ENCODE assay signal across 8 mouse cellular contexts in genomic region chr7:143437894-143438581, GRCm38 (mm10). TPM values are rescaled to one million over a fixed set of nuclear protein-coding genes. Genes with fewer than 3 reads are reported as not detected.
DNase-seq lines count a peak whose midpoint lies in the region; ATAC-seq lines count a peak whose summit lies in the region.

No protein-coding gene starts in this region.

- H3K4me3 ChIP-seq in forebrain, embryonic 14.5 days (ENCODE audit: low read depth, low read length): peak overlapping the region; percentile 38
- peak overlapping the region; percentile 43 for H3K4me3 ChIP-seq in neural tube, embryonic 13.5 days

- peak; percentile 15 for DNase-seq in ovary, postnatal 36 days (ENCODE audit: low spot score)
- no peak for DNase-seq in ovary, adult 18-20 months (ENCODE audit: low spot score)
- peak; percentile 71 for DNase-seq in forebrain, embryonic 14.5 days (ENCODE audit: low spot score)
- peak; percentile 65 to 76 for DNase-seq in kidney, postnatal 4 days
- no peak for DNase-seq in frontal cortex, postnatal 25 days (ENCODE audit: low spot score in 2 of 2)
- DNase-seq in thymus, postnatal 14 days: no peak
- no peak for DNase-seq in layer of hippocampus, adult 9-11 months

- H3K9ac ChIP-seq in forebrain, embryonic 14.5 days (ENCODE audit: low read length): peak overlapping the region; percentile 69
- peak overlapping the region; percentile 82 for H3K9ac ChIP-seq in neural tube, embryonic 13.5 days

- H3K27ac ChIP-seq in forebrain, embryonic 14.5 days (ENCODE audit: low read depth, low read length): peak overlapping the region; percentile 48; the same call in 1 of the 2 replicates
- peak overlapping the region; percentile 67 for H3K27ac ChIP-seq in neural tube, embryonic 13.5 days (replicated peaks)

- peak; percentile 66 for ATAC-seq in forebrain, embryonic 14.5 days
- ATAC-seq in neural tube, embryonic 13.5 days (ENCODE audit: low read depth): peak; percentile 73

- peaks cover 9% of the 10 kb centered on the region for H3K4me1 ChIP-seq in forebrain, embryonic 14.5 days (ENCODE audit: control insufficient read depth, insufficient read depth, low read length)
- peaks cover 34% of the 10 kb centered on the region for H3K4me1 ChIP-seq in neural tube, embryonic 13.5 days (replicated peaks)

- no peaks in the 10 kb centered on the region for H3K36me3 ChIP-seq in forebrain, embryonic 14.5 days (ENCODE audit: control insufficient read depth, insufficient read depth, low read length)
- H3K36me3 ChIP-seq in neural tube, embryonic 13.5 days: no peaks in the 10 kb centered on the region

- WGBS in forebrain, embryonic 14.5 days: under 1% methylated on average over 57 of the region's 63 CpGs
- 1% methylated on average over 61 of the region's 63 CpGs for WGBS in neural tube, embryonic 13.5 days

- peaks cover 29% of the 10 kb centered on the region for H3K27me3 ChIP-seq in forebrain, embryonic 14.5 days (replicated peaks; ENCODE audit: control insufficient read depth, insufficient read depth, low read length)
- 0 out of 2 replicates have a peak, but pooled peaks cover 2% of the 10 kb centered on the region for H3K27me3 ChIP-seq in neural tube, embryonic 13.5 days

- H3K9me3 ChIP-seq in forebrain, embryonic 14.5 days (replicated peaks; ENCODE audit: control insufficient read depth, low read length): no peaks in the 10 kb centered on the region
- no peaks in the 10 kb centered on the region for H3K9me3 ChIP-seq in neural tube, embryonic 13.5 days

- peak overlapping the region; percentile 80 for H3K4me2 ChIP-seq in forebrain, embryonic 14.5 days (ENCODE audit: low read length)
- H3K4me2 ChIP-seq in neural tube, embryonic 13.5 days: peak overlapping the region; percentile 81

RNA-seq across cellular contexts. Expression of gene Cdkn1c, which starts 22.8 kb away (rescaled TPM):
- 229 and 231 TPM in 2 replicates for polyA plus RNA-seq in forebrain, embryonic 14.5 days (2014; fragmentation: Nextera tagmentation; extraction: Ambion mirVana)
- 464 and 633 TPM in 2 replicates for polyA plus RNA-seq in neural tube, embryonic 13.5 days (2015; fragmentation: Nextera tagmentation; extraction: Ambion mirVana)

RNA-seq across cellular contexts. Expression of gene Slc22a18, which starts 35.5 kb away (rescaled TPM):
- 0.52 and 0.66 TPM in 2 replicates for polyA plus RNA-seq in forebrain, embryonic 14.5 days (2014; fragmentation: Nextera tagmentation; extraction: Ambion mirVana)
- polyA plus RNA-seq in neural tube, embryonic 13.5 days (2015; fragmentation: Nextera tagmentation; extraction: Ambion mirVana): 0.28 and 0.29 TPM in 2 replicates

Comparison
In these comparisons a context has a peak if more than half of its experiments do, and no peak if none do; other contexts are left out.
1. DNase-seq: peak in ovary, postnatal 36 days (single experiment), forebrain, embryonic 14.5 days (single experiment) and kidney, postnatal 4 days (2 of 2); none in ovary, adult 18-20 months (single experiment), frontal cortex, postnatal 25 days (0 of 2), thymus, postnatal 14 days (single experiment) and layer of hippocampus, adult 9-11 months (single experiment).